Mouse (Mus musculus): ENCODE data around the gene Hoxd9.

DNA sequence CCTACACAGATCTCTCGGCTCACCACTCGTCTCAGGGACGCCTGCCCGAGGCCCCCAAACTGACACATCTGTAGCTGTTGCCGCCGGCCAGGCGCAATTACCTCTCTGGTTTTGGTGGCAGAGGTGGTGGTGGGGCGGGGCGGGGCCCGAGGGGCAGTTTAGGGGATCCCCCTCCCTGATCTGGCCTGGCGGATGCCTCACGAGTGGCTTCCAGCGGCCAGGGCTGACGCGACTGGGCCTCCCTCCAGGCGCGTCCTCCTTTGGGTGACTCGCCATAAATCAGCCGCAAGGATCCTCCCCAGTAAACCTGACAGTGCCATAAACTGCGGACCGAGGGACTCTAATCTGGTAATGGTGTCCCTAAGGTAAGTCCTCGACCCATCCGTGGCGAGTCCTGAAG is 49.5 kb downstream of the Hoxd9 start:
- TF ChIP-seq POLR2A (IDR thresholded peaks at IDR 0.05; ENCODE audit: low read depth, low read length) (no peak), CTCF (IDR thresholded peaks at IDR 0.05; ENCODE audit: borderline replicate concordance, insufficient read depth, low read length) (no peak)

All from embryonic fibroblast, embryonic 13.5 days (primary cell).